Mouse (Mus musculus) stomach, postnatal 0 days (tissue): Measurements from ENCODE around the gene Cobl. TPM values are rescaled to one million over a fixed set of nuclear protein-coding genes. Genes with fewer than 3 reads are reported as not detected.

ENCODE experiments used
- ATAC-seq: fragments of 200-750 bp; cut with Nextera tagmentation; 2 replicates; pipeline ENCODE4 v1.8.0; 2017; ENCODE audit not compliant: low FRiP score, low TSS enrichment
- DNase-seq: peaks from one replicate; pipeline ENCODE4 v3.0.0-alpha.2; 2016; ENCODE audit warnings: low spot score
- H3K27ac ChIP-seq: fragments of 300-500 bp; sonication (generic); replicated peaks from 2 replicates; pipeline ENCODE4 v1.5.1; 2014; ENCODE audit warnings: mild to moderate bottlenecking, control low read depth
- H3K27me3 ChIP-seq: fragments of 300-500 bp; sonication (generic); 2 replicates; pipeline ENCODE4 v1.6.1; 2014; ENCODE audit warnings: low read length; ENCODE audit not compliant: control insufficient read depth, insufficient read depth
- H3K36me3 ChIP-seq: fragments of 300-500 bp; sonication (generic); 2 replicates; pipeline ENCODE4 v1.6.1; 2014; ENCODE audit warnings: low read length, mixed read lengths; ENCODE audit not compliant: control insufficient read depth, insufficient read depth
- H3K4me1 ChIP-seq: fragments of 300-500 bp; sonication (generic); replicated peaks from 2 replicates; pipeline ENCODE4 v1.6.1; 2014; ENCODE audit warnings: antibody characterized with exemption; ENCODE audit not compliant: control insufficient read depth, insufficient read depth
- H3K4me2 ChIP-seq: fragments of 300-500 bp; sonication (generic); replicated peaks from 2 replicates; pipeline ENCODE4 v1.6.1; 2014; ENCODE audit warnings: low read depth, mild to moderate bottlenecking, control low read depth, moderate library complexity
- H3K4me3 ChIP-seq: fragments of 300-500 bp; sonication (generic); 2 replicates; pipeline ENCODE4 v1.5.1; 2014; ENCODE audit warnings: low read depth, low read length, control low read depth
- H3K9ac ChIP-seq: fragments of 300-500 bp; sonication (generic); 2 replicates; pipeline ENCODE4 v1.6.1; 2014; ENCODE audit warnings: mild to moderate bottlenecking, low read length, control low read depth, mixed read lengths
- H3K9me3 ChIP-seq: fragments of 300-500 bp; sonication (generic); 2 replicates; pipeline ENCODE4 v1.6.1; 2016; ENCODE audit warnings: low read length; ENCODE audit not compliant: control insufficient read depth
- CTCF ChIP-seq: IDR thresholded peaks from 2 replicates; pipeline ENCODE4 v1.5.1; 2016; ENCODE audit warnings: antibody characterized with exemption, low read depth, mild to moderate bottlenecking, moderate library complexity
- EP300 ChIP-seq: optimal IDR thresholded peaks from 2 replicates; pipeline ENCODE3; 2016; ENCODE audit warnings: antibody characterized with exemption
- WGBS: fragments of 180-500 bp; shearing (Covaris S2); extraction: QIAGEN DNeasy Blood & Tissue Kit; methylation state at CpG from one replicate; pipeline ENCODE4 v1.1.7; 2014; 5-methylcytosine and 5-hydroxymethylcytosine counted together
- polyA plus RNA-seq: library from polyadenylated mRNA; unstranded; fragments of >200 nt; fragmentation: Nextera tagmentation; extraction: Ambion mirVana; gene quantifications from 2 replicates; pipeline ENCODE4 v1.2.1, GENCODE M21; 2015

Cobl gene
- polyA plus RNA-seq, 1 experiment from 2014 or later = 7.8 TPM

DNA sequence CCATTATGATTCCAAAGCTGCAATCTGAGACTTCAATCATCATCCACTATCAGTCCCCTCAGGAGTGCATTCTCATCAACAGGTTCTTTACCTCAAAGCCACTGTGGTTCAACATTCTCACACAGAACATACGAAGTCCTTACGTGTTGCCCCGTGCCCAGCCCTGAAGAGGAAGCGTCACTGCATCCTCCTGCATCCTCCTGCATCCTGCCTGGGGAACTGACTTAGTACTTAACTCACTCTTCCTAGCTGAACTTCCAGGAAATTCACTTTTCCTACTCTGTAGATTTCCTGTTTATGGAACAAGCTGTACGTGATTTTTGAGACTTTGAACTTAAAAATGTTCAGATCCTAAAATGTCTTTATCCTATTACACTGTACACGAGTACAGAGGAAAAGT lies 153.3 kb downstream of the Cobl start:
- H3K9ac ChIP-seq = no peak overlapping the region
- no peak overlapping the region for H3K4me3 ChIP-seq
- H3K9me3 ChIP-seq = no peaks in the 10 kb centered on the region
- TF ChIP-seq EP300 (no peak), CTCF (no peak)
- H3K27ac ChIP-seq = no peak overlapping the region
- 76% methylated on average over 6 of the region's 6 CpGs for WGBS
- no peaks in the 10 kb centered on the region for H3K27me3 ChIP-seq
- ATAC-seq (no peak), DNase-seq (no peak)
- no peak overlapping the region for H3K4me2 ChIP-seq
- no peaks in the 10 kb centered on the region for H3K4me1 ChIP-seq
- no peaks in the 10 kb centered on the region for H3K36me3 ChIP-seq

DNA sequence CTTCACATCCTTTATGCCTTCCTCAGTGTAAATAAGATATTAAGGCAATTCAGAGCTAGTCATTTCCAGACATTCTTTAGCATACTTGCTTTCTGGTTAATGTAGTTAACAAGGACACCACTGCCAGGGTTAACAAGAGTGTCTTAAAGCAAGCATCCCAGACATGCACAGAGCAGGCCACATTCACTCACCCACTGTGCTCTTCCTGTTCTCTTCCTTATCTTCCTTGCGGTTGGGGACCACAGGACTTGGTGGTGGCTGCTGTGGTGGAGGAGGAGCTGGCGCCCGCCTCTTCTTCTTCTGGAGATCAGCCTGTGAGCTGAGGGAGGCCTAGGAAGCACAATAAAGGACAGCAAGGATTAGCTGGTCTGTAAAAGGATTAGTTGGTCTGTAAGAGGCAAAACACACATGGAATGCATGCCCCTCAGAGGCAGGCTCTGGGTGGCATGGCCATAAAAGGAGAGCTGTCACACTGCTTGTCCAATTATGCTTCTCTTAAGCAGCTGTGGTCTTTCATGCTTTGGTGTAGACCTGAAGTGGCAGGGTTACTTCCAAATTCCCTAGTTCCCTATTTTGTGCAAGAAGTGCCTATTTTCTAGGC lies 155.2 kb downstream of the Cobl start:
- no peak overlapping the region for H3K9ac ChIP-seq
- H3K4me1 ChIP-seq = no peaks in the 10 kb centered on the region
- WGBS = 64% methylated on average over 3 of the region's 3 CpGs
- H3K27me3 ChIP-seq = no peaks in the 10 kb centered on the region
- DNase-seq (no peak), ATAC-seq (no peak)
- H3K4me2 ChIP-seq = no peak overlapping the region
- no peaks in the 10 kb centered on the region for H3K9me3 ChIP-seq
- TF ChIP-seq EP300 = no peak
- no peak for TF ChIP-seq CTCF
- H3K4me3 ChIP-seq = no peak overlapping the region
- H3K27ac ChIP-seq = no peak overlapping the region
- H3K36me3 ChIP-seq = no peaks in the 10 kb centered on the region

GRCm38 (mm10) chr11:12304879-12305278 lies 159.9 kb downstream of the Cobl start:
- DNase-seq (no peak), ATAC-seq (no peak)
- WGBS = 54% methylated on average over 3 of the region's 3 CpGs
- Histone ChIP-seq H3K4me2 (no peak overlapping the region), H3K9ac (no peak overlapping the region), H3K27me3 (no peaks in the 10 kb centered on the region), H3K36me3 (no peaks in the 10 kb centered on the region), H3K4me3 (no peak overlapping the region), H3K4me1 (no peaks in the 10 kb centered on the region), H3K9me3 (no peaks in the 10 kb centered on the region), H3K27ac (no peak overlapping the region)
- TF ChIP-seq CTCF (no peak), EP300 (no peak)

GRCm38 (mm10) chr11:12299701-12300446 lies 164.9 kb downstream of the Cobl start:
- no peaks in the 10 kb centered on the region for H3K36me3 ChIP-seq
- DNase-seq (no peak), ATAC-seq (no peak)
- no peak overlapping the region for H3K9ac ChIP-seq
- H3K4me3 ChIP-seq = no peak overlapping the region
- H3K4me2 ChIP-seq = no peak overlapping the region
- 36% methylated on average over 5 of the region's 5 CpGs for WGBS
- H3K27ac ChIP-seq = no peak overlapping the region
- no peaks in the 10 kb centered on the region for H3K27me3 ChIP-seq
- no peaks in the 10 kb centered on the region for H3K4me1 ChIP-seq
- no peak for TF ChIP-seq EP300
- TF ChIP-seq CTCF = no peak
- H3K9me3 ChIP-seq = no peaks in the 10 kb centered on the region

- no peak overlapping the region for H3K9ac ChIP-seq
- TF ChIP-seq EP300 = no peak
- TF ChIP-seq CTCF = no peak
- no peak for ATAC-seq
- H3K27me3 ChIP-seq = no peaks in the 10 kb centered on the region
- H3K9me3 ChIP-seq = no peaks in the 10 kb centered on the region
- H3K4me3 ChIP-seq = no peak overlapping the region
- 32% methylated on average over 3 of the region's 3 CpGs for WGBS
- H3K36me3 ChIP-seq = no peaks in the 10 kb centered on the region
- no peak overlapping the region for H3K4me2 ChIP-seq
- H3K27ac ChIP-seq = no peak overlapping the region
- no peaks in the 10 kb centered on the region for H3K4me1 ChIP-seq
- DNase-seq = no peak
Measured at GRCm38 (mm10) chr11:12291654-12291935, 173.2 kb downstream of the Cobl start.

DNA sequence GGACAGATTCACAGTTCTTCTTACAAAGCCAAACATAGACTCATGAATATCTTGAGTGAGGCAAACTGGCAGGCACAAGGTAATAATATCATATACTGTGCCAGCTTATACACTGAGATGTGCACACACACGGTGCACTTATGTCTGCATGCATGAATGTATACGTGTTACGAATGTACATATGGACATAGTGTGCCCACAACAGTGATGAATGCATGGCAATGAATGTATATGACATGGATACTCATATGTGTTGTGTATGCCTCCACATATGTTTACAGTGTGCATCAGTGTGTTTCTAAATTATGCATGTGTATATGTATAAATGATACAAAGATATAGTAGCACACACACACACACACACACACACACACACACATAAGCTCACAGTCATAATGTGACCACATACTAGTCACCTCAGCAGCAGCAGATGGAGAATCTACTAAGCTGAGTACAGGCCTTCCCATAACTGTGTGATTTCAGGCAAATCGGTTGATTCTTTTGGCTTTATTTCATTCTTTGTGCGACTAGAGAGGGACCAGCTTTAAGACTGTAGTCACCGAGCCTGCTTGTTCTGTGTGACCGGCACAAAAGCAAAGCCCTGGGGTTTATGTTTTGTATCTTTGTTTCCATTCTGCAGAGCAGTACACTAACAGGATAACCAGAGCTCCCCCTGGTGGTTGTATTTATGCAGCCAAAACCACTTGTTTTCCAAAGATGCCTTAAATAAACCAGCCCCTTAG lies 173.7 kb downstream of the Cobl start:
- TF ChIP-seq EP300 (no peak), CTCF (peak; percentile 88)
- no peaks in the 10 kb centered on the region for H3K4me1 ChIP-seq
- H3K9ac ChIP-seq = no peak overlapping the region
- H3K4me3 ChIP-seq = no peak overlapping the region
- H3K36me3 ChIP-seq = no peaks in the 10 kb centered on the region
- no peak for ATAC-seq
- no peak overlapping the region for H3K27ac ChIP-seq
- no peak overlapping the region for H3K4me2 ChIP-seq
- no peaks in the 10 kb centered on the region for H3K9me3 ChIP-seq
- DNase-seq = peak; percentile 51
- WGBS = 48% methylated on average over 7 of the region's 7 CpGs
- no peaks in the 10 kb centered on the region for H3K27me3 ChIP-seq
